Mouse (Mus musculus): ENCODE measurements around the gene Nek10. TPM values are rescaled to one million over a fixed set of nuclear protein-coding genes. Genes with fewer than 3 reads are reported as not detected.

Gene Nek10
- polyA plus RNA-seq, 1 experiment = 0.11 TPM

DNA sequence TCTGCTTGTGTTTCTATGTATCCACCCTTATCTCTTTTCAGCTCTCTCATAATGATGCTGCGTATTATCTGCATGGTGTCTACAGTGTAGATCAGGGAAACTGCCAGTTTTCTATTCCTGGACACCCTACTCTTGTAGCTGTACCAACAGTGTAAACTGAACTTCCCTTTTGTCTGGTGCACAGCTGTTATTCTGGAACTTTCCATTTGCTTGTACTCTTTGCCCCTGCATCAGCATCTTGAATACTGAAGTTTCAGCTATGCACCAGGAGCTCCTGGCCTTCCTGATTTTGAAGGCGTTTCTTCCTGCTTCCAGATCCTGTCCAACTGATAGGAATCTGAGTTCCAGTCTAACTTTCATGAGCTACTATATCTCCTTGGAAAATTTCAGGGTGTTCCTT is 66.0 kb downstream of the Nek10 start:
- H3K4me3 ChIP-seq (ENCODE audit: insufficient read depth, low read length) = no peak overlapping the region
- no peaks in the 10 kb centered on the region for H3K4me1 ChIP-seq (ENCODE audit: control insufficient read depth, insufficient read depth, low read length)
- no peak overlapping the region for H3K27ac ChIP-seq (ENCODE audit: insufficient read depth, low read length)
- no peak for TF ChIP-seq CTCF (IDR thresholded peaks at IDR 0.05; ENCODE audit: borderline replicate concordance, insufficient read depth, low read length)
- TF ChIP-seq POLR2A (IDR thresholded peaks at IDR 0.05; ENCODE audit: low read depth, low read length) = no peak

GRCm38 (mm10) chr14:14870059-14870458 is 66.8 kb downstream of the Nek10 start:
- TF ChIP-seq CTCF (IDR thresholded peaks at IDR 0.05; ENCODE audit: borderline replicate concordance, insufficient read depth, low read length) (no peak), POLR2A (IDR thresholded peaks at IDR 0.05; ENCODE audit: low read depth, low read length) (no peak)
- Histone ChIP-seq H3K27ac (ENCODE audit: insufficient read depth, low read length) (no peak overlapping the region), H3K4me1 (ENCODE audit: control insufficient read depth, insufficient read depth, low read length) (no peaks in the 10 kb centered on the region), H3K4me3 (ENCODE audit: insufficient read depth, low read length) (no peak overlapping the region)

- no peak overlapping the region for H3K4me3 ChIP-seq (ENCODE audit: insufficient read depth, low read length)
- TF ChIP-seq POLR2A (IDR thresholded peaks at IDR 0.05; ENCODE audit: low read depth, low read length) (no peak), CTCF (IDR thresholded peaks at IDR 0.05; ENCODE audit: borderline replicate concordance, insufficient read depth, low read length) (no peak)
These were observed 67.2 kb downstream of the Nek10 start for GRCm38 (mm10) chr14:14870463-14870862.

DNA sequence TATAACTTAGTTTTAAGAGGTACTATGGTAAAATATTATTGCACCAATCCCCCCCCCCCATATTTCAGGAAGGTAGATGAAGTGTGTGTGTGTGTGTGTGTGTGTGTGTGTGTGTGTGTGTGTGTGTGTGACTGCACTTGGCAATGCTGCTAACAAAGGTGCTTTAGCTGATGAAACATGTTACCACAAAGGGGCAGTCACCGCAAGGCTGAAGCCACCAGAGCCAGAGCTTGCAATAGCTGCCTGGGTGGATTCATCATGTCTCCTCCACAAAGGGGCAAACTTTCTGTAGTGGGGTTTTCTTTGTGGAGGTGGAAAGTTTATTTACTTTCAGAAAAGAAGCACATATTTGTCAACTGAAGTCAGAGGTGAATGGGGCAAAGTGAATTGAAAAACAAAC is 67.9 kb downstream of the Nek10 start:
- no peak for TF ChIP-seq CTCF (IDR thresholded peaks at IDR 0.05; ENCODE audit: borderline replicate concordance, insufficient read depth, low read length)
- no peak for TF ChIP-seq POLR2A (IDR thresholded peaks at IDR 0.05; ENCODE audit: low read depth, low read length)
- Histone ChIP-seq H3K4me1 (ENCODE audit: control insufficient read depth, insufficient read depth, low read length) (no peaks in the 10 kb centered on the region), H3K4me3 (ENCODE audit: insufficient read depth, low read length) (no peak overlapping the region), H3K27ac (ENCODE audit: insufficient read depth, low read length) (no peak overlapping the region)

More at GRCm38 (mm10) chr14:14870463-14870862, 67.2 kb downstream of the Nek10 start:
- no peak overlapping the region for H3K27ac ChIP-seq (ENCODE audit: insufficient read depth, low read length)
- no peaks in the 10 kb centered on the region for H3K4me1 ChIP-seq (ENCODE audit: control insufficient read depth, insufficient read depth, low read length)

DNA sequence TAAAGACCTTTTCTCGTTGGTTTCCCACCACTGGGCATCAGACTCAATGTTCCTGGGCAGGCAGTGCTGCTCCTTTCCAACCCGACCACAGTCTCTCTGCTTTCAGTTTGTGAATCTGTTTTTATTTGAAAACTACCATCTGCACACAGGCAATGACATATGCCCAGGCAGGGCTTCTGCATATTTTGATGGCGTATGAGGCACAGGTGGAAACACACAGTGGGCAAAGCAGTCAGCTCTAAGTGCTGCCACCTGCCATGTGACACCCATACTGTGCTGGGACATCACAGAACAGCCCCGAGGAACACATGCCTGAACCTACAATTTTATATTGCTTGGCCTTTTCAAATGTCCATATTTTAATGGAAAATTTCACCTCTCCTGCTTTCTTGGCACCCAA is 68.5 kb downstream of the Nek10 start:
- TF ChIP-seq POLR2A (IDR thresholded peaks at IDR 0.05; ENCODE audit: low read depth, low read length) = no peak
- TF ChIP-seq CTCF (IDR thresholded peaks at IDR 0.05; ENCODE audit: borderline replicate concordance, insufficient read depth, low read length) = no peak
- H3K4me1 ChIP-seq (ENCODE audit: control insufficient read depth, insufficient read depth, low read length) = no peaks in the 10 kb centered on the region
- H3K27ac ChIP-seq (ENCODE audit: insufficient read depth, low read length) = no peak overlapping the region
- H3K4me3 ChIP-seq (ENCODE audit: insufficient read depth, low read length) = no peak overlapping the region

DNA sequence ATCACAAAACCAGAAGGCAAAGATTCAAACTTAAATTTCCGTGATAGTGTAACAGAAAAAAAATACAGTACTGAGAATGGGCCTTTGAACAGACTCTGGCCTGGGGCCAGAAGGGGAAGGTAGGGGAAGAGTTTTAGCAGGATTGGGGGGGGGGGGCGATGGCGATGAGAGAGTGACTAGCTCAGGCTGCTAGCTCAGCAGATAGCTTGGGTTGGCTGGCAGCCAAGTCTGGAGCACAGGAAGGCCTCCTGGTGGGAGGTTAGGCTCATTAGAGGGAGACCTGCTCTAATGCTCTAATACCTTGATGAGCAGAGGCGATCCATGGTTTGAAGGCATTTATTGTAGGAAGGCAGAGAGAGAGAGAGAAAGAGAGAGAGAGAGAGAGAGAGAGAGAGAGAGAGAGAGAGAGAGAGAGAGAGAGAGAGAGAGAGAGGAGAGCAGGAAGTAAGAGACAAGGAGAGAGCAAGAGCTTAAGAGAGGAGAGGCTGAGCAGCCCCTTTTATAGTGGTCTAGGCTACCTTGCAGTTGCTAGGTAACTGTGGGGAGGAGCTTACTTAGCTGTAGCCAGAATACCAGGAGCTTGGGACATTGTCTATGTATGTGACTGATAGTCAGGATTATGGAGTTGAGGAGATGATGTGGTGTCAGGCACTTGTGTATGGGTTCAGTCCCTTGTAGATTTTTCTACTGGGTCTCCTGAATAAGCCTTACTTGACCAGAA is 90.9 kb downstream of the Nek10 start:
- TF ChIP-seq CTCF (IDR thresholded peaks at IDR 0.05; ENCODE audit: borderline replicate concordance, insufficient read depth, low read length) = no peak
- no peak for TF ChIP-seq POLR2A (IDR thresholded peaks at IDR 0.05; ENCODE audit: low read depth, low read length)
- H3K4me1 ChIP-seq (ENCODE audit: control insufficient read depth, insufficient read depth, low read length) = no peaks in the 10 kb centered on the region
- no peak overlapping the region for H3K4me3 ChIP-seq (ENCODE audit: insufficient read depth, low read length)
- no peak overlapping the region for H3K27ac ChIP-seq (ENCODE audit: insufficient read depth, low read length)

GRCm38 (mm10) chr14:14894776-14895175 is 91.6 kb downstream of the Nek10 start:
- TF ChIP-seq POLR2A (IDR thresholded peaks at IDR 0.05; ENCODE audit: low read depth, low read length) = no peak
- TF ChIP-seq CTCF (IDR thresholded peaks at IDR 0.05; ENCODE audit: borderline replicate concordance, insufficient read depth, low read length) = no peak
- H3K27ac ChIP-seq (ENCODE audit: insufficient read depth, low read length) = no peak overlapping the region
- H3K4me1 ChIP-seq (ENCODE audit: control insufficient read depth, insufficient read depth, low read length) = no peaks in the 10 kb centered on the region
- no peak overlapping the region for H3K4me3 ChIP-seq (ENCODE audit: insufficient read depth, low read length)

GRCm38 (mm10) chr14:14895363-14895762 is 92.1 kb downstream of the Nek10 start:
- TF ChIP-seq POLR2A (IDR thresholded peaks at IDR 0.05; ENCODE audit: low read depth, low read length) = no peak
- no peak for TF ChIP-seq CTCF (IDR thresholded peaks at IDR 0.05; ENCODE audit: borderline replicate concordance, insufficient read depth, low read length)

GRCm38 (mm10) chr14:14896399-14897136 is 93.4 kb downstream of the Nek10 start:
- Histone ChIP-seq H3K4me1 (ENCODE audit: control insufficient read depth, insufficient read depth, low read length) (no peaks in the 10 kb centered on the region), H3K27ac (ENCODE audit: insufficient read depth, low read length) (no peak overlapping the region), H3K4me3 (ENCODE audit: insufficient read depth, low read length) (no peak overlapping the region)
- TF ChIP-seq CTCF (IDR thresholded peaks at IDR 0.05; ENCODE audit: borderline replicate concordance, insufficient read depth, low read length) = no peak
- no peak for TF ChIP-seq POLR2A (IDR thresholded peaks at IDR 0.05; ENCODE audit: low read depth, low read length)

More at GRCm38 (mm10) chr14:14895363-14895762, 92.1 kb downstream of the Nek10 start:
- H3K4me3 ChIP-seq (ENCODE audit: insufficient read depth, low read length) = no peak overlapping the region
- no peak overlapping the region for H3K27ac ChIP-seq (ENCODE audit: insufficient read depth, low read length)
- no peaks in the 10 kb centered on the region for H3K4me1 ChIP-seq (ENCODE audit: control insufficient read depth, insufficient read depth, low read length)

Measured in embryonic fibroblast, embryonic 13.5 days (primary cell).